Mouse (Mus musculus): ENCODE data around the gene Chpf2.

Gene Chpf2

DNA sequence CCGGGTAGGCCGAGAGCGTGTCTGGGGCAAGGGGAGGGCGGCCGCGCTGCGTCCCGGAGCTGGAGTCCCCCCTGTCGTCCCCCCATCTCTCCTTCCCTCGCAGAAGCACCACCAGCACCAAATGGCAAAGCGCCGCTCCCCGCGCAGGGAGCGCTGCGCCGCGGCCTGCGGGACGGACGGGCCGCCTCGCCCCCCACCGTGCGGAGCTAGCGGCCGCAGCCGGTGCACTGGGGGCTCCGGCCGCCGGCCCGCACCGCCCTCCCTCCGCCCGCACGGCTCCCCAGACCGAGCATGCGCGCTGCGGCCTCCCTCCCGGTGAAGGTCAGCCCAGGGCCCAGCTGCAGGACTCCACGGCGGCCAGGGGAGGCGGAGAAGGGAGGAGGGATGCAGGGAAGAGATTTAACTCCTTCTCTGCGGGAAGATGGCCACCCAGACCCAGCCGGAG, 18.1 kb downstream of the Chpf2 start:
- peak; percentile 68 to 77 for DNase-seq (ENCODE audit: low spot score in 2 of 2)

DNA sequence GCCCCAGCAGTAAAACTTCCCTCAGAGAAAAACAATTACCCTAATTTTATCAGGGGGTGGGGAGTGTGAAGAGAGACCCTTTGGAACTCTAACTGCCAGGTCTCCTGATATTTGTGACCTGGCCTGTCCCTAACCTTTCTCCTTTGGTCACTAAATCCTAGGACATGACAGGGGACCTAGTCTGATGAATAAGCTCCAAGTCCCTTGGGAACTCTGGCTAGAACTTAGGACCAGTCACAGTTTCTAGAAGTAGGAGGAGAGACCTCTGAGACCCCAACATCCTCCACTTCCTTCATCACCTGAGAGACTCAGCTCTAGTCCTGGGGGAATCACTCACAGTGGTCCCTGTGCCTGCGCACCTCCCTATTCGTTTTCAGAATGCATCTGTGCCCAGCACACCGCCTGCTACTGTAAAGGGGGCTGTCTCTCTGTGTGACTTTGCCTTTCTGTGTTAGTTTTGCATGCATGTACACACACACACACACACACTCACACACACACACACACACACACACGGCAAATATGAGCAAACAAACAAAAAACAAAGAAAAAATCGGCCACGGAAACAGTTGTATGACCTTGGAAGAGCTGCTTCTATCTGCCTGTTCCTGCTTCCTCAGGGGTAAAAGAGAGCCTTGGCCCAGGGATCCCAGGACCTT, 18.9 kb downstream of the Chpf2 start:
- DNase-seq (ENCODE audit: low spot score in 2 of 2), result peak in 1 of 2 experiments; percentile 6

DNA sequence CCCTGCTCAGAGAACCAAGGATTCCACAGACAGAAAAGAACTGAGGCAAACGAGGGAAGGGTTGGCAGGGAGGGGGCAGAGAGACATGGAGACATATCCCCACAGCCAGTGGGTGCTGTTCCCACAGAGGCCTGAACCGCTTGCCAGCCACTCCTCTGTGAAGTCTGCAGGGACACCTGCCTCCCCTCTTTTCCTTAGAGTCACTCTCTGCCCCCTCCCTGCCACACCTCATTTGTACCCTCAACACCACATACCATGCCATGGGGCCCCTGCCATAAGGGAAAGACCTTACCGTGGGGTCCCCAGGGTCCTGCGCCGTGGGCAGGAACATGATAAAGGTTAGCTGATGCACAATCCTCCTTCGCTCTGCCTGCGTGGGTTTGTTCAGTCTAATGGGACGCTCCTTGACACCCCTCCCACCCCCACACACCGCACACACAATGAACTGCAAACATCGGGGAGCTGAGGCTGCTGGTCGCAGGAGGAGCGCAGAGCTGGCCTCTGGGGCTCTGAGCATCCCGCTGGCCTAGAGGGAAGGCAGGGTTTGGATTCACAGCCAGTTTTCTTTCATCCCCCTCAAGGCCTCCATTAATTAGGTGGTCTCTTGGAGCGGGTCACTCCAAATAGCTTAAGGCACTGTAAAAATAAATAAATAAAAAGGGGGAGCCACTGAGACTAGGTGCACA, 19.6 kb downstream of the Chpf2 start:
- peak in 1 of 2 experiments; percentile 33 for DNase-seq (ENCODE audit: low spot score in 2 of 2)

DNA sequence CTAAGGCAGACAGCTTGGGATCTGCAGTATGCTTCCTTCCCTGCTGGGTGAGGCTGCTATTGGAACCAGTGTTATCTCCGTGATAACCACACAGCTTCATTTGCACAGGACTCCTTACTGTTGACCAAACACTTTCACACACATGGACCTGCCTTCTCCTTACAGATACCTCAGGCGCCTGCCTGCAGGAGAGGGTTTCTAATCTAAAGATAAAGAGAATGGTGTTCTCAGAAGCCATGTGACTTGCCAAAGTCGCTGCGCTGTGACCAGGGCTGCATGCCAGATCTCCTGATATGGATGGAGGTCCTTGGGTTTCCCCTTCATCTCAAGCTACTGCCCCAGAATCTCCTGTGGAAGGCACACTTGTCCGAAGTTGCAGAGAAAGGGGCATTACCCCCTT, 22.8 kb downstream of the Chpf2 start:
- DNase-seq (ENCODE audit: low spot score in 2 of 2), result no peak

DNA sequence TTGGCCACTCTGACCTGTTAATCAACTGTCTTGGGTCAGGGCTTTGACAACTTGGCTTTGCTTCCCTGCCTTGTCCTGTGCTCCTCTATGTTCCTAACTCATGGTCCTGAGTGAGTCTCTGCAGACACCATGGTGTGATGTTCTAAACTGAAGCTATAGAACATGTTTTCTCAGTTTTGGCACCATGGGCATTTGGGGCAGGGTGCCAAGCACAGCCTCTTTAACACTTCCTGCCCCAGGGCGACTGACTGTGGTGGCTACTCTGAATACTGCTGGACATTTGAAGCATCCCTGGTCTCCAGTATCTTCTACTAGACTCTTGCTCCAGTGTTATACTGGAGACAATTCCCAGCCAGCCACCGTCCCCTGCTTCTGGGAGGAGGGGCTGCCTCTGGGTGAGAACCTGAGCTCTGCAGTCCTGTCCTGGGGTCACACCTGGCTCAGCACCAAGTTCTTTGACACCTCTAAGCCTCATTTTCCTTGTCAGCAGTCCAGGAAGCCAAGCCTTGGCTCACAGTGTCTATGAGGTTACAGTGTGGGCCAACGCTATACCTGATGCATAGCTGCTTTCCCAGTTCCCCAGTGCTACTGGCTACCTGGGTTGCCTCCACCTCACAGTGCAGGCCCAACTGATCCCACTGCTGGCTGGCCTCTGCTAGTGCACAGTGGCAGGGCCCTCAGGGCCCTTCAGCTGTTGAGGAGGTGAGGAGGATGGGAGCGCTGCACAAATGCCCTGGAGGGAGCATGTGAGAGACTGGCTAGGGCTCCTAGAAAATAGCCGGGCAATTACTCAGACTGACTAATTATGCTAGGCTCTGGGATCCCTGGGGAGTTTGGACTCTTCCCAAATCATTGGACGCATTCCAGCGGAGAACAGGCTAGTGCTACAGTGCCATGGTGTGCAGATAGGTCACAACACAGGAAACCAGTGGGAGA, 25.1 kb downstream of the Chpf2 start:
- peak in 1 of 2 experiments; percentile 55 for DNase-seq (ENCODE audit: low spot score in 2 of 2)

DNA sequence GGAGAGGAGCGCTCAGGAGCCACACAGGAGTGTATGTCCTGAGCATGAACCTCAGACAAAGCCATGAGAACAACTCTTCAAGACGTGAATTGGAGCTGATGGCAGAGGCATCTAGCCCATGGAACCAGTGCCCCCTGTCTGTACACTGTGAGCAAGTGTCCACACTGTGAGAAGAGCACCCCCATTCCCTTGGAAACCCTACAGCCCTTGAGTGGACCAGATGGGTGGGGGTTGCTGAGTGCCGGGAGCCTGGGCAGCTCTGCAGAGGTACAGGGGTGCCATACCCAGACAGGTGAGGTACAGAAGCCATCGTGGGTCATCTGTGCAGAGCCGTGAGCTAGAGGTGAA, 25.7 kb downstream of the Chpf2 start:
- no peak for DNase-seq (ENCODE audit: low spot score in 2 of 2)

DNA sequence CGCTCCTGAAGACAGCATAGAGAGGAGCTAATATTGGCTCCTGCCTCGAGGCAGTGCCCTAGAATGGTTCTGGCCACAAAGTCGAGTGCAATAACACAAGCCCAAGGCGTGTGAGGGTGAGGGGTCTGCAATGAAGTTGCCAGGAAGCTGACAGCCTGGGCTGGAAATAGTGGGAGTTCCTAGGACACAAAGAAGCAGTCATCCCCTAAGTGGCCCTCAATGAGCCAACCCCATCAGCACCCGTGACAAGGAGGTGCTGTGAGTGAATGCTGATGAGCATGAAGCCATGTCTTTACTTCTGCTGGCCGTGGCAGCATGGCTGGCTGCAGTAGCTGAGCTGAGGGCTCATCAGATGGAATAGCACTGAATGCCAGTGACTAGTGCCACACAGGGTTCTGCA, 28.6 kb downstream of the Chpf2 start:
- DNase-seq (ENCODE audit: low spot score in 2 of 2), result no peak

DNA sequence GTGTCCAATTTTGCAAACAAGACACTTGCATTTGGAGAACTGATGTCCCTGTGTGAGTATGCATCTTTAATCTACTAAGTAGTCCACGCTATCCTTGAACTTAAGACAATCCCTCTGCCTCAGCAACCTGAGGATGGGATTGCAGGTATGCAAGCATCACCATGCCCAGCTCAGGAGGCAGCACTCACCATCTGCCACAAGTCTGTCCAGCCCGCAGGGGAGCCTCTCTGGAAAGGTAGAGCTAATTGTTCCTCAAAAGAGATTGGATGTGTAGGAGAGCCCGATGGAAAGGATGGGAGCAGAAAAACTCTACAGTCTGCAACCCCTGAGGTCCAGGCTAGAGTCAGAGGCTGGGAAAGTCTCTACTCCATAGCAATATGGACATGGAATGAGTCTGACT, 32.4 kb downstream of the Chpf2 start:
- no peak for DNase-seq (ENCODE audit: low spot score in 2 of 2)

DNA sequence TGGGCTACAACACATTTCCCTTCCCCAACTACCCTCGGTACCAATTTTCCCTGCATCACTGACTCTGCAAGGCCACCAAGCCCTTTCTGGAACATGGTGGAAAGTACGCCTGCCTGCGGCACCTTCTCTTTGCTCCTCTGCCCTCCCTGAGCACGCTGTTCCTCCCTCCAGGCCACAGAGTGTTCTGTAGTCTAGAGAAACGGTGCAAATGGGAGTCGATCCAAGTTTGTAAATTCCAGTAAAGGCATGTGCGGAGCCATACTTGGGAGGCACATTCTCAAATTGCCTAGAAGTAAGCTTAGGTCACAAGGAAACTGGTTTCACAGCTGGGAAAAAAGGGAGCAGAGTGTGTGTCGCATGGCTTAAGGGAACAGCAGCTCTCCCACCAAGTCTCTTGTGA, 33.6 kb downstream of the Chpf2 start:
- DNase-seq (ENCODE audit: low spot score in 2 of 2), result no peak

DNA sequence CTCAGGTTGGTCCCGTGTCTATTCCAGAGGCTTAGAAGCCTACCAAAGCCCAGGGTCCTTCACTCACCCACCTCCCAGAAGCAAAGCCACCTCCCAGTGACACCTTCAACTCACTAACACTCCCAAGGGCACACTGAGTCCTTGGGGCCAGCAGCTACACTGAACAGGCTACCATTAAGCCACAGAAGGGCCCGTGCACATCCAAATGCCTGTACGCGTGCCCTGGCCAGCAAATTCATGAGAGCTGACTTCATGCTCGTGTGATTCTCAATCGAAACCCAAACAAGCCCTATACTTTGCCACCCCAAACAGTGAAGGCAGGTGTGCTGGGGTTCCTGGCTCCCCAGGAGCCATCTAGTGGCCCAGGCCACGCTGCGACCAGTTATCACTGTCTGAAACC, 34.1 kb downstream of the Chpf2 start:
- DNase-seq (ENCODE audit: low spot score in 2 of 2), result no peak

DNA sequence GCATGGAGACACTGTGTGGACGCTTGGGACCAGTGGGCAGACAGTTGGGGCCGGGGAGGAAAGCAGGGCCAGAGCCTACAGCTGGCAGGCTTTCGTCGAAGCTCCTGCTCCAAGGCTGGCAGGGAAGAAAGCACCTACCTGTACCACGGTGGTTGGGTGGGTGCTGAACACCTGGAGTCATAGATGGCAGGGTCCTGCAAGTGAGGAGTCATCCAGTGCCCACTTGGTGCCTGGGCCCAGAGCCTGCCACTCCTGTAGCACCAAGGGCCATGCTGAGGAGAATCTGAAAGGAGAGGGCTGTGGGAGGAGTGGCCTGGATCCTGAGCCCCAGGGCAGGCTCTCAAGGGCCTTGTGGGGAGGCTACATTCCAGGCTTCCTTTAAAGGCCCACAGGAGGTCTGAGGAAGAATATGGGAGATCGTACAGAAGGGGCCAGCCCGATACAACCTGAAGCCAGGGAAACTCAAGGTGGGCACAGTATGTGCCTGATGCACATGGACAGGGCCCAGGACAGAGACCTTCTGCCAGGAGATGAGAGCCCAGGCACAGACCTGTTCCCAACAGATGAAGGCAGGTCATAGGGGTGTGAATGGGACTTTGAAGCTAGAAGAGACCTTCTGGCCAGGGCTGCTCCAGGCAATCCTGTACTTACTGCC, 36.0 kb downstream of the Chpf2 start:
- DNase-seq (ENCODE audit: low spot score in 2 of 2), result no peak

DNA sequence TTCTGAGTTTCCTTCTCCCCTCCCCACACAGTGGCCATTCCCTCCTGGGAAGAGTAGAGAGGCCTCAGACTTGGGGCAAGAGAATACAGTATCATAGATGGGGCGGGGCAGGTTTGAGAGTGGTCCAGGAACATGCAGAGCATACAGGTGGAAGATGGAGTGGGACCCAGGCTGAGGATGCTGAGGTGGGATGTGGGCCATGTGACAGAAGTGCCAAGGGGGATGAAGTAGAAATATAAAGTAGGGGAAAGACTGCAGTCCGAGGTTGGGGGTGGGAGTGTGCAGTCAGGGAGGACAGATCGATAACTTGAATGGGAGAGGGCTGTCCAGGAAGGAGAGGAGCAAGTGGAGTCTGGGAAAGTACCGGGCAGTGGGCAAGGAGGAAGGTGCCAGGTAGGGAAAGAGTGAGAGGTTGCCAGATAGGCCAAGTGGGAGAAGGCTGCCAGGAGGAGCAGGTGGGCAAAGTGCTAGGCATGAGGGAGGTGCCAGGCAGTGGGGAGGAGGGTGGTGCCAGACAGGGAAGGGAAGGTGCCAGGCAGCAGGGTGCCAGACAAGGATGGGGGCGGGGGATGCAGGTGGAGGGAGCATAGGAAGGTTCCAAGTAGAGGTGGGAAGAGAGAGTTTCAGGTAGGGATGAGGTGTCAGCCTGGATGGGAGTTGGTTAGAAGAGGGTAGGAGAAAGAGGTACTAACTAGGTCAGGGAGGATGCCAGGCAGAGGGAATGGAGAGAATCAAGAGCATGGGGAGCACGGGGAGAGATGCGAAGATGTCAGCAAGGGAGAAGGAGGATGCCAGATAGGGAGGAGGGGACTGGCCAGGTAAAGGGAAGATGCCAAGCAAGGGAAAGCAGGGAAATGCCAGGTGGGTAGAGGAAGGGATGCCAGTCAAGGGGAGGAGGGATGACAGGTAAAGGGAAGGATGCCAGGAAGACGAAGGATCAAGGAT, 36.8 kb downstream of the Chpf2 start:
- no peak for DNase-seq (ENCODE audit: low spot score in 2 of 2)

DNA sequence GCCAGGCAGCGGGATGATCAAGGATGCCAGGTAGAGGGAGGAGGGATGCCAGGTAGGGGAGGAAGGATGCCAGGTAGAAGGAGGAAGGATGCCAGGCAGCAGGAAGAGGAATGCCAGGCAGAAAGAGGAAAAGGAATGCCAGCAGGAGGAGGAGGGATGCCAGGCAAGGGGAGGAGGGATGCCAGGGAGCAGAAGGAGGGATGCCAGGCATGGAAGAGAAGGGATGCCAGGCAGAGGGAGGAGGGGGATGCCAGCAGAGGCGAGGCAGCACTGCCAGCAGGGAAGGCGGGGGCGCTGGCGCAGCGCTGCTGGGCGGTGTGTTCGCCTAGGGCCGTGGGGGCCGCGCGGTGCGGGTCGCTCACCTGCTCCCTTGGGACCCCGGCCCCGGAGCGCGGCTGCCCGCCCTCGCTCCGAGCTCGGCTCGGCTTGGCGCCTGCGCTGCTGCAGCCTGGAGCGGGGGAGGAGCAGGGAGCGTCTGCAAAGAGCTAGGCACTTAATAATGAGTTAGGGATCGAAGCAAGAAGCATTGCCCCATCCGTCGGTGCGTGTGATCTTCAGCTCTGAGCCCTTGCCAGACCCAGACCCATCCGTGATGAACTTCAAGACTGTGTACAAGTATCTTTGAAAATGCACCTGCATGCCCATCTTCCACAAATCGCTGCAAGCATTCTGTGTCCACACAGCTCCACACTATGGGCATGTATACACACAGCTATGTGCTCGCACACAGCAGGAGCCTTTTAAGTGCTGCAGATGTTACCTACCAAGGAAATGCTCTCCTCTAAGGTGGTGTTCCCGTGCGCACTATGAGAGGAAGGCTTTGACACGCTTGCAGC, 37.7 kb downstream of the Chpf2 start, which contains the start of gene Smarcd3:
Gene Smarcd3 (minus strand): TSS at position 426 of the 836 bp plus-strand sequence.
- peak; percentile 69 to 74 for DNase-seq (ENCODE audit: low spot score in 2 of 2)

DNA sequence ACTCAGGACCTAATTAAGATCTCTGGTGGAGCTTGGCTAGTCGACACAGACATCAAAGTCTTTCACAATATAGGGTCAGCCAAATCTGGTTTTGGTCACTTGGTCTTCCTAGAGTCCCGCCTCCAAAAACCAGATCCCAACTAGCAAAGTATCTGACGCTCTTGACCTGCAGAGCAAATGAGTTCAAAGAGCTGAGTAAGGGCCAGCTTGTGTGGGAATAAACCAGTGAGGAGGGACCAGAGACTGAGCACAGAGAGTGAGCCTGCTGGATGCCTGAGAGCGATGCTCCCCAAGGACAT, 38.2 kb downstream of the Chpf2 start:
- DNase-seq (ENCODE audit: low spot score in 2 of 2), result no peak

DNA sequence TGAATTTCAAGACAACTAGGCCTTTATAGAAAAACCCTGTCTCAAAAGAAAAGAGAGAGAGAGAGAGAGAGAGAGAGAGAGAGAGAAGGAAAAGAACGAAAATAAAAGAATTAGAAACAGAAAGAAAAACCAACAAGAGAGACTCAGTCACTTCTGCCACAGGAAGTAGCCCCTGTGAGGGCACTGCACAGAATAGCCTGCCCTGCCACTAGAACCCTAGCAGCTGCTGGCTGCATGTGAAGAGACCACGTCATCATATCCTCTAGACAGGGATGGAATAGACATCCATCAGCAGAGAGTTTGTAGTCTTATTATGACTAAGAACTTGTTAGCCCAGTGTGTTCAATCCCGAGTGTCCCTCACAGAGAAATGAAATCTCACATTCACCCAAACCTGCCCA, 43.2 kb downstream of the Chpf2 start:
- no peak for DNase-seq (ENCODE audit: low spot score in 2 of 2)

DNA sequence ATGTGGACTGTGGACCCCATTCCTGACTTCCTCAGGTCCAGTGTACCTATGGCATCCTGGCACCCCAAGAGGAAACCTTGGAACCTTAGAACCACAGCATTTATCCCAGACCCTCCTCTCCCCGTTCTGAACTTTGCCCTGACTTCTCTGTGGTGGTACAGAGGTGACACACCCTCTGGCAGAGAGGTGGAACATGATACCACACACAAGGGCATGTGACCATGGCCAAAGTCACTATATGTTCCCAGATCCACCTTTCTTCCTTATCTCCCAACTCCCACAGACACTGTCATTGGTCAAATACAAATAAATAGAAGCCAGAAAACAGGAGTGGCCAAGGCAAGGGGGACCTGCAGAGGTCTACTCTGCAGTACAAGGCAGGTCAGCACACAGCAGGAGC, 48.6 kb downstream of the Chpf2 start:
- DNase-seq (ENCODE audit: low spot score in 2 of 2), result no peak

DNA sequence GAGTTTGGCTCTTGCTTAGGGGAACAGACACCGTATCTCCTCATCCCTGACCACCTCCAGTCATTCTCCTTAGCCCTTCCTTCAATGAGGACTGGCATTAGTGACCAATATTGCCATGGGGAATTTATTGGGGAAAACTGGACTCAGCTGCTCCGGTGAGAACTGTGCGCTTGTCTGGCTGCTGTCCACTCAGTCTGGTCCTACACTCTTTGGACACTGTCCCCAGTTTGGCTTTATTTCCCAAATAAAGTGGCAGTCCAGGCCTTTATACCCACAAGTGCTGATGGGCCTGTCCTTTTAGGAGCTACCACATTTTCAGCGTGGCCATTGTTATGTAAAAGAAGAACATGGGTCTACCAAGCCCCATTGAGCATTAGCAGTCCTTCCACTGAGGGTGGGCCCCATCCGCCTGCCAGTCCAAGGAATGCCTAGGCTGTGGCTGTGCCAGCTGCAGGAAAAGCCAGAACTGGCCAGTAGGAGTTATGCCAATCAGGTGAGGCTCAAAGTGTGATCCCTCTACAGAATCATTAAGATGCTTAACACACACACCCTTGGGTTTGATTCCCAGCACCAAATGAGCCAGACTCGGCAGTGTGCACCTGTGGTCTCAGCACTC, 49.1 kb downstream of the Chpf2 start:
- DNase-seq (ENCODE audit: low spot score in 2 of 2), result no peak

DNA sequence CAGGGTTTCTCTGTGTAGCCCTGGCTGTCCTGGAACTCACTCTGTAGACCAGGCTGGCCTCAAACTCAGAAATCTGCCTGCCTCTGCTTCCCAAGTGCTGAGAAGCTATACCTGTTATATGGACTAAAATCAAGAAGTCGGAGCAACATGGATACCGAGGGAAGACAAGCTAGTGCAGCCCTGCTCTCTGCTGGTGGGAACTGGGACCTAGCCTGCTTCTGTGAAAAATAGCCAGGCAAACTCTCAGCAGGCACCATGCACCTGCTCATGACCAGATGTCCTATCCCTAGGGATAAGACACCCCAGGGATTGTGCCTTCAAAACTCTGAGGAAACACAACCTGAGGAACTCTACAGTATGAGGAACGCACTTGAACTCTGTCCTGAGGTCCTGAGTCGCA, 50.4 kb downstream of the Chpf2 start:
- DNase-seq (ENCODE audit: low spot score in 2 of 2), result no peak

DNA sequence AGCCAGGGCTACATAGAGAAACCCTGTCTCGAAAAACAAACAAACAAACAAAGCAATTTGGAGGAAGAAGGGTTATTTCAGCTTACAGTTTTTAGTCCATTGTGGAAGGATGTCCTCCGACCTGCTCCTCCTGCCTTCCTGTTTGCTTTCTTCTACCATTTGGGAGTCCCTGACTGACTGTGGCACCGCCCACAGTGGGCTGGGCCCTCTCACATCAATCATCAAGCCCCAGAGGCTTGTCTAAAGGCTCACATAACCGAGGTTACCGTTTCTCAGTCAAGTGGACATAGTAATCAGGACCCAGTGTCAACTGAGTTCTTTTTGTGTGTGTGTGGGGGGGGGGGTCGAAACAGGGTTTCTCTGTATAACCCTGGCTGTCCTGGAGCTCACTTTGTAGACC, 51.6 kb downstream of the Chpf2 start:
- no peak for DNase-seq (ENCODE audit: low spot score in 2 of 2)

DNA sequence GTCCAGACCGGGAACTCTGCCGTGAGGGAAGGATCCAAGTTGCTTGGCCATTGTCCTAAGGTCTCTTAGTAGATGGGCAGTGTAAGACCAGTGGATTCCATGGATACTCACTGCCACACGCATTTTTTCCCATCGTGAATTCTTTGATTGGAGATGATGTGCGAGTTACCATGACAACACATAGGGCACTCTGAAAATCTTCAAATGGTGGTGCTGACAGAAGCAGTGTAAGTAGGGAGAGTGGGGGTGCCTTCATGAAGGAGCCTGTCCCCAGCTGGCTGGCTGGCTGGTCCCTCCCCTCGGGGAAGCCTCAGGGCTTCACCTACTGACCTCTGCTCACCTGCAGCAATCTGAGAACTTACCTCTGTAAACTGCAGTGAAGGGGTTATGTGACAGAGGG, 52.5 kb downstream of the Chpf2 start:
- no peak for DNase-seq (ENCODE audit: low spot score in 2 of 2)
